Mouse (Mus musculus) heart, postnatal 25 days (tissue): ENCODE results near the gene Kcnd1. TPM values are rescaled to one million over a fixed set of nuclear protein-coding genes. Genes with fewer than 3 reads are reported as not detected.
A peak's percentile ranks its signal among the peaks of the same experiment; 100 is the strongest.
"Not testable (repeated sequence)": the region's sequence is repeated elsewhere in the genome, so short reads cannot be mapped to it uniquely, and the experiment has no call there.

ENCODE experiments used
- DNase-seq: peaks from one replicate; pipeline ENCODE4 v3.0.0; 2022; ENCODE audit warnings: low spot score
- intact Hi-C: fragments of 180-260 bp; cut with DNase I; formaldehyde crosslinking; loops from one replicate; pipeline ENCODE4 v1.15.1; 2025
- total RNA-seq, 2 experiments: library from RNA; stranded (reverse); gene quantifications; 2 replicates each; pipeline ENCODE4 v1.2.3; 2021

The Kcnd1 gene
- under 1 TPM; 0.22 to 0.23 TPM for total RNA-seq

DNA sequence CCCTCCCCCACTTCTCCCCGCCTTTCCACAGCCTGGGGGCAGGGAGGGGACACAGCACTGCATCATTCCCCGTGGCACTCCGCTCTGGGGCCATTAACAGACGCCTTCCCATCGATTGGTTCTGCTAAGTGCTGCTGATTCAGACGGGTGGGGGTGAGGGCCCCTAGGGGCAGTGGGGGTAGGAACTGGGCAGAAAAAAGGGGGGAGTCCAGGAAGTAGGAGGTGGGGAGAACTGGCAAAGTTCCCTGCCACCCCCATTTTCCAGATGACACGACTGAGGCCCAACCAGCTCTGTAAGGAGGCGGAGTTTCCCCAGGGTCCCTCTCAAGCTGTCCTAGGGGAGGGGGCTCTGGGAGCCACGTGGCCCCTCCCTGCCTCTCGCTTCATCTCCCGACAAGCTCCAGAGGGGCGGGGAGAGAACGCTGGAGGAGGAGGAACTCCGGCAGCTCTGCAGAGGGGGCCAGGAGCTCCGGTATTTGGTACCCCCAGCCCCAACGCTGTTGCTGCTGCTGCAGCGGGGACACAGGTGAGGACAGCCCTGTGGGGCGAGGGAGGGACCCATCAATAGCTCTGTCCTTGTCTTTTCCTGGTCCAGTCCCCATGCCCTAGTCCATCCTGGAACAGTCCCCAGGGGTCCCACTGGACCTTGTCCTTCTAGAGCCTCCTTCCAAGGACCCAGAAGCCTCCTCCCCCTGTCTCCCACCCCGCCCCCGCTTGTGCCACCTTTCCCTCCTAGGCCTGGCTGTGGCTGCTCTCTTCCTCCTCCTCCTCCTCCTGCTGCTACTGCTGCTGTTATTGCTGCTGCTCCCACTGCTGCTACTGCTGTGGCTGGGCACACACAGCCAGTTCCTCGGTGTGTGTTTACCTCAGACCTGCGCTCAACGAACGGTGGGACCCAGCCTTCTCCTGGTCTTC lies at the start of gene Kcnd1:
Gene Kcnd1, plus strand, starts transcription at position 425 of the 915 bp plus-strand sequence.
- DNase-seq, result no peak
- intact Hi-C loops, result no loop called here

DNA sequence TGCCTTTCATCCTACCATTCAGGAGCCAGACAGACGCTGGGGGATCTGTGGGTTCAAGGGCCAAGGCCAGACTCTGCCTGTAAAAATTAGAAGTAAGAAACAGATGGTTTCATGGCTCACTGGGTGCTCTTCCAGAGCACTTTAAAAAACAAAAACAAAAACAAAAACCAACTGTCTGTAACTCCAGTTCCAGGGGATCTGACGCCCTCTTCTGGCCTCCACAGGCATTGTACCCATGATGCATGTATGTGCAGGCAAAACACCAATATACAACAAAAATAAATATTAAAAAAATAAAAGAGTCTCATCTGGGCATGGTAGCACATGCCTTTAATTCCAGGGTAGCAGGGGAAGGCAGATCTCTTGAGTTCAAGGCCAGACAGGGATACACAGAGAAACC lies 49.3 kb upstream of the Kcnd1 start:
- intact Hi-C loops, result loop anchor here (10.0 kb wide), 1 partner anchor 348 kb away; no protein-coding TSS in a partner anchor
- DNase-seq, result no peak

DNA sequence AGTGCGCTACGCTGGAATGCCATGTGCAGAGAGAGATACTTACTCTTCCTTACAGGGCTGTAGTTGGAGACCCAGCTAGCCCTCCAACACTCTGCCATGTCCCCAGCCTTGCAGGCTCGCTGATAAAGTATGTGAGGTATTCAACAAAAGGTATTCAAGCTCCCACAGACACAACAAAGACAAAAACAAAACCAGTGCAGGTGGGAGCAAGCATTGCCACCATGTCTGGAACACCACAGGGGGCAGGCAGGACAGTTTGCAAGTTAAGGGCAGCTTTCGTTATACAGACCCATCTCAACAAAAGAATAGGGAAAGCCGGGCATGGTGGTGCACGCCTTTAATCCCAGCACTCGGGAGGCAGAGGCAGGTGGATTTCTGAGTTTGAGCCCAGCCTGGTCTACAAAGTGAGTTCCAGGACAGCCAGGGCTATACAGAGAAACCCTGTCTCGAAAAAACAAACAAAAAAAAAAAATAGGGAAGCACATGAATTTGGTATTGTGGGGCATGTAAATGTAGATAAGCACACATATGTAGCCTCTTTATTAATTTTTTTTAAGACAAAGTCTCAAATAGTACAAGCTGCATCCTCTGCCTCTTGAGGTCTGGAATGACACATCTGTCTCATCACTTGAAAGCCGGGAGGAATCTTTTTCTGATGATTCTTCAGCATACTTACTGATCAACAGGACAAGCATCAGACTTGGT lies 46.4 kb upstream of the Kcnd1 start:
- DNase-seq, result no peak
- intact Hi-C loops, result loop anchor here (10.0 kb wide), 1 partner anchor 351 kb away; no protein-coding TSS in a partner anchor

DNA sequence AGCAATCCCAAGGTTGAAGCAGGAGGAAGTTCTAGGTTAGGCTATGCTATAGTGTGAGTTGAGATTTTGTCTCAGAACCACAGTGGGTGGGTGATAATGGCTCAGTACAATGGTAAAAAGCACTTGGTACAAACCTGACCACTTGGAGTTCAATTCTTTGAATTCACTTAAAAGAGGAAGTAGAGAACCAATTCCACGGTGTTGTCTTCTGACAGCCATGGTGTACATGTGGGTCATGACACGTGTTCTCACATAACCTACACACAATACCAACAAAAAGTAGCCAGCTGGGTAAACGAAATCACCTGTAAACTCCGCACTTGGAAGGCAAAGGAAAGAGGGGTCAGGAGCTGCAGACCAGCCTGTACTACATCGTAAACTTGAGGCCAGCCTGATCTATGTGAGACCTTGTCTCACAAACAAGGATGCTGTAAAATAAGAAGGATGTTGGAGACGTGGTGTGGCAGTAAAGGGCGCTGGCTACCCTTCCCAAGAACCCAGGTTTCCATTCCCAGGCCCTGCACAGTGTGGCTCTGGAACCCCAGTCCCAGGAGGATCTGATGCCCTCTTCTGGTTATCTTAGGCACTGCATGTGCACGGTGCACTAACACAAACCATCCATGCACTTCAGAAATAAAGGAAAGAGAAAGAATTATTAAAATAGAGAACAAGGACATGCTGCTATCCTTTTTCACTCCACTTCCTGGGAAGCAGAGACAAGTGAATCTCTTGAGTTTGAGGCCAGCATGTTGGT lies 45.6 kb upstream of the Kcnd1 start:
- intact Hi-C loops, result loop anchor here (10.0 kb wide), 1 partner anchor 352 kb away; no protein-coding TSS in a partner anchor
- no peak for DNase-seq

DNA sequence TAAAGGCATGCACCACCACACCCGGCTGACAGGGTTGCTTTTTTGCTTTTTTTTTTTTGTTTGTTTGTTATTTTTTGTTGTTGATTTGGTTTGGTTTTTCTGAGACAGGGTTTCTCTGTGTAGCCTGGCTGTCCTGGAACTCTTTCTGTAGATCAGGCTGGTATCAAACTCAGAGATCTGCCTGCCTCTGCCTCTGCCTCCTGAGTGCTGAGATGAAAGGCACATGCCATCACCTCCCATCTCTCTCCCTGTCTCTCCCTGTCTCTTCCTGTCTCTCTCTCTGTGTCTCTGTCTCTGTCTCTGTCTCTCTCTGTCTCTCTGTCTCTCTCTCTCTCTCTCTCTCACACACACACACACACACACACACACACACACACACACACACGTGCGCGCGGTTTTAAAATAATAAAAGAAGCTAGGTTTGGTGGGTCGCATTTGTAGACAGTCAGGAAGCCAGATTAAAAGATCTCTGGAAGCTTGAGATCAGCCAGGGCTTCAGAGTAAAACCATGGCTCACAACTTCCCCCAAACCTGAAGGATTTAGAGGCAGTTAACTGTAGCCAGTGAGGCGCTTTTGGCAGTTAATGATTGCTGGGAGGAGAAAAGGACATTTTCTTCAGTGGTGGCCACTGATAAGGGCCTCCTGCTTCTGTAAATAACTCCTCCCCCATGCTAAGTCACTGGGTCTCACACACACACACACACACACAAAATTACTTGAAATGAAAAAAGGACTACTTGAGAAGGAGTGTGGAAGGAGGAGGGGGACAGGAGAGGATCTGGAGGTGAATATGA lies 43.4 kb upstream of the Kcnd1 start:
- intact Hi-C loops, result loop anchor here (10.0 kb wide), 1 partner anchor 354 kb away; no protein-coding TSS in a partner anchor
- no peak for DNase-seq

DNA sequence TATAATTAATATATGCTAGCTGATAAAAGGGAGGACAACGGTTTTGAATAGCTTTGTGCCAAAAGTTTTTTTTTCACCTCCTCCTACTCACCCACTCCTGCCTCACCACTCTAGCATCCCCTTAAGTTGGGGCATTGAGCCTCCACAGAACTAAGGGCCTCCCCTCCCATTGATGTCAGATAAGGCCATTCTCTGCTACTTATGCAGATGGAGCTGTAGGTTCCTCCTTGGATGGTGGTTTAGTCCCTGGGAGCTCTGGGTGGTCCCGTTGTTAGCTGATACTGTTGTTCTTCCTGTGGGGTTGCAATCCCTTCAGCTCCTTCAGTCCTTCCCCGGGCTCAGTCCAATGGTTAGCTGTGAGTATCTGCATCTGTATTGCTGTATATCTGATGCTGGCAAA lies 42.8 kb upstream of the Kcnd1 start:
- intact Hi-C loops, result loop anchor here (10.0 kb wide), 1 partner anchor 354 kb away; no protein-coding TSS in a partner anchor

DNA sequence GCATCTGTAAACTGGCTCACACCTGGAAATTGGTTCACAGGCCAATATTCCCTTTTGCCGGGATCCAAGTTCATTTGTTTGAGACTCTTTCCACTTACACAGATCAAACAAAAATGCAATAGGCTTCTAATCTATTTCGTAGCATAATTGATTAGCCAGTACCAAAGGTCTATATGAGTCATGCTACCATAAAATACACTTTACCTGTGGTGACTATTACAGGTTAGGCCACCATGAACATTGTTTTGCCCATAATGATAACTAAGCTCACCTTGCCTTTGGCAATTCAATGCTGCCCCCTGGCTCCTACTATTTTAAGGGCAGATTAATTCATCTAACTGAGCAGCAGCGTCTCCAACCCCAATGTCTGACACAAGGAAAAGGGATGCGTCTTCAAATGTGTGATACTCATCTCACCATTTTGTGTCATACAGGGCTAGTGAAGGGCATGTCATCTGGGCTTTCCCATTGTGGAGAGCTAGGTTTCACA lies 39.4 kb upstream of the Kcnd1 start:
- intact Hi-C loops, result no loop called here
- no peak for DNase-seq

More for the DNA sequence above, 42.8 kb upstream of the Kcnd1 start:
- DNase-seq, result no peak

DNA sequence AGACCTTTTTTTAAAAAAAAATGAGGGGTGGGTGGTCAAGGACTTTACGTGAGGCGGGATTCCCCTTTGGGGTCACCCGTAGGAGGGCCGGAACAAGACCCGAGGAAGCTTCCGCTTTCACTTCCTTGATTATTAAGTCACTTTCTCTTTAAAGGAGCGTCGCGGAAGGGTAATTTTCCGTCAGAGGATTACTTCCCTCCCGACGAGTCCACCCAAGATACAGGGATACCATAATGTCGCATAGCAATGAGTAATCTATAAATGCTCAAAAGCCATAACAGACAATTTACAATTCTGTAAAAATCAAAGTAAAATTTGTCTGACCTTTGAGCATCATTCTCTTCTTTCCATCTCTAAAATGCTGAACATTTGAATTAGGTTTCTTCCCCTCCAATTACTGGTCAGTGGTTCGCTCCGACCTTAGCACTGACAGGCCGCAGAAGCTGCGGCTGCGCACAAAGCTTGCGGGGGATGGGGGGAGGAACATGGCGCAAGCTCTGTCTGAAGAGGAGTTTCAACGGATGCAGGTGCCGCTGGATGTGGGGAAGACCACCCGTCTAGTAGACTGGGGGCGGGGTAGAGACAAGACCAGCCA lies 32.5 kb upstream of the Kcnd1 start, which contains the start of gene Gripap1:
Gene Gripap1, plus strand, starts transcription at position 224 of the 595 bp plus-strand sequence.
- DNase-seq, result peak; percentile 47
- intact Hi-C loops, result no loop called here

DNA sequence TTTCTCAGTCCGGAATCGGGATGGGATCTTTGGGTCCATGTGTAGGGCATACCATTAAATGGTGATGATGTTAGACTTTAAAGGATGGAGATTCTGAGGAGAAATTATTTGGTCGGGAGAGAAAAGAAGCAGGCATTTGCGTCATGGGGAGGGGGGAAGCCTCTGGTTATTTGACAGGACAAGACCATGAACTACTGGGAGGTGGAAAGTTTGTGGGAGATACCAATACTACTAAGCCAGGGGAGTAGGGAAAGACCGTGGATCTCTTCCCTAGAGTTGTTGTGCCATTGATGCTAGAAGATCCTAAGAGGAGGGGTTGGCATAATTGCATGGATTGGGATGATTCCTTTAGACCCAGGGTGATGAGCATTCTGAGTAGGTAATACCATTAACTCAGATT lies 31.8 kb upstream of the Kcnd1 start:
- intact Hi-C loops, result no loop called here
- no peak for DNase-seq

DNA sequence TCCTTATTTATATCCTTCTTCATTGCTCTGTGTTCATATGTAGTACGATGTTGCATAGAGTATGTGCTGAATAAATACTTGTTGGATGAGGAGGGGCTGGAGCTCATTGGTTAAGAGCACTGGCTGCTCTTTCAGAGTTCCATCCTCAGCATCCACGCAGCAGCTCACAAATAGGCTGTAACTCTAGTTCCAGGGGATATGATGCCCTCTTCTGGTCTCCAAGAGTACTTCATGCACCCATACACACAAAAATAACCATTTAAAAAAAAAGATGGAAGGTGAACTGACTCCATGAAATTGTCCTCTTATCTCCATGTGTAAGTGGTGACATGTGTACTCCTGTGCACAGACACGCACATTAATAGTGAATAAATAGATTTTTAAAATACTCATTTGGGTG lies 28.7 kb upstream of the Kcnd1 start:
- no peak for DNase-seq
- intact Hi-C loops, result no loop called here

DNA sequence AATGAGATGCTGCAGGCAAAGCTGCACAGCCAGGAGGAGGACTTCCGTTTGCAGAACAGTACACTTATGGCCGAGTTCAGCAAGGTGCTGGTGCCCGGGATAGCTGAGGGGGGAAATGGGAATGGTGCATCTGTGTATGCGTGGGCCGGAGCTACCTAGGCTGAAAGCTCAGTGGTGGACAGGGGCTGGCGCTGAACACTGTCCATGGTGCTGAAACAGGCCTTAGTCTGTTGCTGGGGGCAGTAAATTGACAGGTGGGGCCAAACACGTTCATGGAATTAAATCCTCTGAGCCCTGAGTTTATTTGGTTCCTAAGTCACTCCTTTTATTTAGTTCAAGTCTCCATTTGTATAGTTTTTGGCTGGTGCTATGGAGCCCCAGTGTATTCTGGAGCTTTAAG lies 27.1 kb upstream of the Kcnd1 start:
- intact Hi-C loops, result no loop called here
- no peak for DNase-seq

DNA sequence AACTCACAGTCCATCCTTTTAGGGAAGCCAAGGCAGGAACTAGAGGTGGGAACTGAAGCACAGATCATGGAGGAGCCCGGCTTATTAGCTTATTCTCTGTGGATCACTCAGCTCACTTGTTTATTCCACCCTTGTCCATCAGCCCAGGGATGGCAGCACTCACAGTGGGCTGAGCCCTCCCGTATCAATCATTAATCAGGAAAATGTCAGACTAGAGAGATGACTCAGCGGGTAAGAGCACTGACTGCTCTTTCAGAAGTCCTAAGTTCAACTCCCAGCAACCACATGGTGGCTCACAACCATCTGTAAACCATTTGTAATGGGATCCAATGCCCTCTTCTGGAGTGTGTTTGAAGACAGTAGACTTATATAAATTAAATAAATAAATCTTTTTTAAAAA lies 24.8 kb upstream of the Kcnd1 start:
- intact Hi-C loops, result no loop called here
- DNase-seq, result no peak

DNA sequence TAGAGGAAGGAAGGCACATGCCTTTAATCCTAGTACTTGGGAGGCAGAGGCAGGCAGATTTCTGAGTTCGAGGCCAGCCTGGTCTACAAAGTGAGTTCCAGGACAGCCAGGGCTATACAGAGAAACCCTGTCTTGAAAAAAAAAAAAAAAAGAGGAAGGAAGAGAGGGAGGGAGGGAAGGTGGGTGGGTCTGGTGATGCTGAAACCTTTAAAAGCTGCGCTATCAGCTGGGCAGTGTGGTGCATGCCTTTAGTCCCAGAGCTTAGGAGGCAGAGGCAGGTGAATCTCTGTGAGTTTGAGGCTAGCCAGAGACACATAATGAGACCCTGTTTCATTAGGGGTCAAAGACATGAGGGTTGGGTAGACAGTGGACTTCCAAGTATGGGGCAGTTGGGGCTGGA lies 19.9 kb upstream of the Kcnd1 start:
- DNase-seq, intact Hi-C loops: not testable (repeated sequence)

DNA sequence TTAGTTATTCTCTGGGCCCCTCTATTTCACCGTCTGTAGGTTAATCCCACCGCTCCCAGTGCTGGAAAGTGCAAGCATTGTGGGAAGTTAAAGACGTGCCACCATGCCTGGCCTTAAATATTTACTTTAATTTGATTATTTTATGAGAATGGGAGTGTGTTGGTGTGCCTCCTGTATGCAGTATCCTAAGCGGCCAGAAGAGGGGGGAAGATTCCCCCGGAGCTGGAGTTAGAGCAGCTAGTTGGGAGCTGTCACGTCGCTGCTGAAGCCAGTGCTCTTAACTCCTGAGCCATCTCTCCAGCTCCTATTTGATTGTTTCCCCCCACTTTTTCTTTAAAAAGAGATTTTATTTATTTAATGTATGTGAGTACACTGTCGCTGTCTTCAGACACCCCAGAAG lies 7.1 kb upstream of the Kcnd1 start:
- DNase-seq, intact Hi-C loops: not testable (repeated sequence)

DNA sequence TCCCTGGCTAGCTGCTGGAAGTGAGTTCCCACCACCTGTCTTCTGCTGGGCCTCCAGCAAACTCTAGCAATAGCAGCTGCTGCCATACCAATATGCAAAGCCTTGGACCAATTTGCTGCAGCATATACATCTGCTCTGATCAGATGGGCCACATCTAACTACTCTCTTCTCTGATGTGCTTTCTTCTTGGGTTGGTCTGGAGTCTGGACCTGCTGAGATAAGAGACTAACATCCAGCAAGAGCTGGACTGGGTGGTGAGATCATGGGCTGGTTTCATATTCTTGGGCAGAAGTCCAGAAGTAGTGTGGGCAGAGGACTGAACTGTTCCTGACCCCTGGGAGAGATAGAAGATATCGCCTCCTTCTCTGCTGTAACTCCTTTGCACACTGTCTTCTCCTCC lies 15.1 kb downstream of the Kcnd1 start:
- DNase-seq, result no peak
- intact Hi-C loops, result no loop called here

DNA sequence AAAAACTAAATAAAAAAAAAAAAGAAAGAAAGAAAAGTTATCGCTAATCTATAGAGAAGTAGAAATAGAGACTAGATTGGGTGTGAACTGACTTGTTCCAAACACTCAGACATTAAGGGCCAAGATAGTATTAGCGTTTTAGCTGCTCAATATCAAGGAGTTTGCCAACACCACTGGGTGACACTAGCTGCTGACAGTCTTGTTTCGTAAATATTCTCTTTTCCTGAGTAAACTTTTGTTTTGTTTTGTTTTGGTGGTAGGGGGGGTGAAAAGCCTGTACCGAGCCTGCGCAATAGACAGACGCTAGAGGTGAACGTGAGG lies 18.7 kb downstream of the Kcnd1 start:
- DNase-seq, result no peak
- intact Hi-C loops, result no loop called here

DNA sequence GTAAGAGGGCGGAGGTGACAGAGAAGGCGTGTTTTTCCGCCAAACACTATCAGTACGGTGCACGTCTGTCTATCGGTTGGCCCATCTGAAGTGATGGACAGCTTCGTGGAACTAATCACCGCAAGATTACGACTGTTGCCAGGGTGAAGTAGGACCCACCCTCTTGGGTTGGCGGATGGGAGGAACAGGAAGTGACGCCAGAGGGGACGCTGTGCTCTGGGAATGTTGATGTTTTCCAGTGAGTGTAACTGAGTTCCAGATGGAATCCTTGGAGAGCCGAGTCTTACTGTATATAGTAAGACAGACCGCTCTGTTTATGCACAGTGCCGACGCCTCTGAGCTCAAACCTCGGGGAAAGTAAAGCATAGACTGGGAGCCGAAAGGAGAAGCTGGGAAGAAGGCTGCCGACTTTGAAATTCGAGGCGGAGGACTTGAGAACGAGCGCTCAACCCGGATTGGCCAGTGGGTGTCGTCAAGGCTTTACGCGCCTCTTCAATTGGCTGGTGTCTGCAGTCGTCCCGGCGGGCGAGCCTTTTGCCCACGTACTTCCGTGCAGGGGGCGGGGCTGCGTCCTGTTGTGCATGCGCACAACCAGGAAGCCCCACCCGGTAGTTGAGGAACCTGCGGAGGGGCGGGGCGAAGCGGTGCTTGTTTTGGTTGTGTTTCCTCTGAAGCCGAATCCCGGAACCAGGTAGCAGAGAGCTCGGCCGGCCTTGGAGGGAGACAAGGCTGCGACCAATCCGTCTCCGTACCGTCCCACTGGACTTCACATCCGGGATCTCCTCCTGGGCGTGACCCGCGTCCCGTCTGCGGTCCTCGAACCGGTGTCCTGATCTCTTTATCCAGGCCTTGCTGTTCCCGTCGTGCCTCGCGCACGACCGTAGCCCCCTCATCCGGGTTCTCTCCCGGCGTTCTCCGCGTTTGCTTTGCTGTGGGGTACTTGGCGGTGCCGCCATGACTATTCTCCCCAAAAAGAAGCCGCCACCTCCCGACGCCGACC lies 19.4 kb downstream of the Kcnd1 start, which contains the start of gene Otud5:
Gene Otud5, plus strand, starts transcription at position 202 of the 1,000 bp plus-strand sequence.
- DNase-seq, result peak; percentile 91
- intact Hi-C loops, result no loop called here

DNA sequence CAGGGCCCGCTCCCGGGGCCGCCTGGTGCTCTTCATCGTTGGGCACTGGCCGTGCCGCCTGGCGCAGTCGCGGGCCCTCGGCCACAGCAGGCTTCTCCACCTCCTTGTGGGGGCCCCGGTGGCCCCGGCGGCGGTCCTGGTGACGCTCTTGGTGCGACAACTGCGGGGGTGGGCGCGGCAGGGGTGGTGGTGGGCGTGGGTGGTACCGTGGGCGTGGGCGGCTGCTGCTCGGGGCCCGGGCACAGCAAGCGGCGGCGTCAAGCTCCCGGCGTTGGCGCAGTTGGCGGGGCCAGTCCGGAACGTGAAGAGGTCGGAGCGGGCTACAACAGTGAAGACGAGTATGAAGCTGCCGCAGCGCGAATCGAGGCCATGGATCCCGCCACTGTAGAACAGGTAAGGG lies 20.2 kb downstream of the Kcnd1 start:
- DNase-seq, result no peak
- intact Hi-C loops, result no loop called here
